Mouse (Mus musculus) ES-E14 (cell line): Measurements from ENCODE around the gene Cul4a.

ENCODE experiments used
- MAFK ChIP-seq: IDR thresholded peaks from 2 replicates; pipeline ENCODE4 v1.6.1; 2014; ENCODE audit warnings: mild to moderate bottlenecking, low read depth, low read length, inconsistent platforms; ENCODE audit not compliant: insufficient read depth
- ZNF384 ChIP-seq: IDR thresholded peaks from 2 replicates; pipeline ENCODE4 v1.6.1; 2012; ENCODE audit warnings: low read depth, low read length, inconsistent platforms

DNA sequence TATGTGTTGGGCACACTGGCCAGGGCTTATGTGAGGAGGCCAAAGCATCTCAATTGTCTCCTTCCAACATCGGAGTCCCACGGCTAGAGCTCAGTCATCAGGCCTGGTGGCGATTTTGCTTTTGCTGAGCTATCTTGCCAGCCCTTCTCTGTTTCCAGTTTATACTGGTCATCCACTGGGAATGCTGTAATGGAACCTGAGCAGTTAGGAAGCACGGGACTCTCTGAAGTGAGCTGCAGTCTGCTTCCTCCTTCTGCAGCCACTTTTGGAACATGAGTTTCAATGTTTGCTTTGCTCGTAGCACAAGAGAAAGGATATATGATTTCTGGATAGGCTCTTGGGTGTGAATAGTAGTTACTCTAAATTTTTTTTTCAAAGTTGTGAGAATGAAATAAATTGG, 58.9 kb downstream of the Cul4a start:
- TF ChIP-seq ZNF384 (no peak), MAFK (no peak)
